Mouse (Mus musculus): ENCODE measurements around the gene Bach1.

- TF ChIP-seq CTCF (IDR thresholded peaks at IDR 0.05; ENCODE audit: control insufficient read depth, insufficient read depth, insufficient read length) (no peak), MAX (IDR thresholded peaks at IDR 0.05) (no peak)
These were observed 26.5 kb downstream of the Bach1 start for GRCm38 (mm10) chr16:87725241-87725640.

Measured in C2C12 (cell line).